Comparison of ENCODE assay signal across 8 mouse cellular contexts in the genomic region with DNA sequence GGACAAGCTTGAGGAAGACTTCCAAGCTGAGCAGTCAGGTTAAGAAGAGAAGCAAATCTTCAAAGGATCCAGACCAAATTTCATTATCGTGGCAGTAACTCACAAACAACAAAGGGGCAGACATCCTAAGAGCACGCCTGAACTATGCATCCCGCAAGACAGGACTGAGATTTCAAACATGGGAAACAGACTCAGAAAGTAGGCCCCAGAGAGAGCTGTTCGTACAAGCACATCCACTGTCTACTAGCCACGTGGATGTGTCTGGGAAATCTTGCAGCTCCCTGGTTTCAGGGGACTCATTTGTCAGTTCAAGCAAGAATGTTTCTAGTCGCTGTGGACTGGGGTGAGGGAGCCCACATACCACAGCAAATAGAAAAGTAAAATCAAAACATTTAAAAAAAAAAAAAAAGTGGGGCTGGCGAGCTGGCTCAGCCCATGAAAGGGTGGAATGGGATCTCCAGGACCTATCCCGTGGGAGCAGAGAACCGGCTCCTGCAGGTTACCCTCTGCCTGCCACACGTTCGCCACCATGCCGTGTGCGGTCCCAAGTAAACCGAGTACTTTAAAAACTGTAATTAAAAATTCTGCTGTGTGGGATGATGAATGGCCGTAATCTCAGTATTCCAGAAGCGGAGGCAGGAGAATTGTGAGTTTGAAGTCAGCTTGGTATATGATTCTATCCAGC. TPM values are rescaled to one million over a fixed set of nuclear protein-coding genes. Genes with fewer than 3 reads are reported as not detected.
DNase-seq lines count a peak whose midpoint lies in the region; ATAC-seq and TF ChIP-seq lines count a peak whose summit lies in the region.

No protein-coding gene starts in this region.

- no peaks in the 10 kb centered on the region for H3K36me3 ChIP-seq in neural tube, embryonic 11.5 days (ENCODE audit: control insufficient read depth, insufficient read depth, low read length)
- no peaks in the 10 kb centered on the region for H3K36me3 ChIP-seq in limb, embryonic 14.5 days (ENCODE audit: control insufficient read depth, insufficient read depth, low read length)
- H3K36me3 ChIP-seq in stomach, embryonic 16.5 days (ENCODE audit: control insufficient read depth, insufficient read depth, low read length), result no peaks in the 10 kb centered on the region

- H3K27ac ChIP-seq in neural tube, embryonic 11.5 days (ENCODE audit: low read depth, low read length), result 0 out of 2 replicates have a peak overlapping the region, but pooled peaks have one; percentile 11
- peak overlapping the region; percentile 82 for H3K27ac ChIP-seq in limb, embryonic 14.5 days (replicated peaks; ENCODE audit: low read depth, low read length)
- H3K27ac ChIP-seq in stomach, embryonic 16.5 days (ENCODE audit: low read length), result peak overlapping the region; percentile 38

- TF ChIP-seq POLR2A in limb, embryonic 14.5 days (IDR thresholded peaks at IDR 0.05; ENCODE audit: borderline replicate concordance, extremely low read depth, insufficient read depth, insufficient read length), result no peak

- no peaks in the 10 kb centered on the region for H3K27me3 ChIP-seq in neural tube, embryonic 11.5 days (ENCODE audit: control insufficient read depth, insufficient read depth, low read length)
- H3K27me3 ChIP-seq in limb, embryonic 14.5 days (ENCODE audit: control insufficient read depth, insufficient read depth, low read length), result no peaks in the 10 kb centered on the region
- H3K27me3 ChIP-seq in stomach, embryonic 16.5 days (ENCODE audit: control insufficient read depth, insufficient read depth, low read length), result no peaks in the 10 kb centered on the region

- no peak overlapping the region for H3K4me3 ChIP-seq in neural tube, embryonic 11.5 days (ENCODE audit: low read depth, low read length)
- H3K4me3 ChIP-seq in limb, embryonic 14.5 days (replicated peaks; ENCODE audit: low read length), result no peak overlapping the region
- H3K4me3 ChIP-seq in stomach, embryonic 16.5 days (replicated peaks; ENCODE audit: low read length), result no peak overlapping the region

- no peak overlapping the region for H3K4me2 ChIP-seq in neural tube, embryonic 11.5 days (ENCODE audit: low read depth)
- H3K4me2 ChIP-seq in limb, embryonic 14.5 days (replicated peaks; ENCODE audit: low read depth, low read length, severe bottlenecking), result peak overlapping the region; percentile 13
- H3K4me2 ChIP-seq in stomach, embryonic 16.5 days (ENCODE audit: low read depth, low read length), result no peak overlapping the region

- ATAC-seq in neural tube, embryonic 11.5 days (ENCODE audit: insufficient read depth, low FRiP score, low TSS enrichment), result 0 out of 2 replicates have a peak, but pooled peaks have one; percentile 13
- ATAC-seq in limb, embryonic 14.5 days (ENCODE audit: low FRiP score, low read depth), result peak; percentile 59; the same call in 1 of the 2 replicates
- ATAC-seq in stomach, embryonic 16.5 days (ENCODE audit: insufficient read depth, low FRiP score), result no peak
- ATAC-seq in monocyte, adult 5-6 weeks (replicated peaks; ENCODE audit: insufficient number of reproducible peaks, low FRiP score, low TSS enrichment, poor library complexity, severe bottlenecking), result no peak

- no peak overlapping the region; the same call in 1 of the 2 replicates for H3K9ac ChIP-seq in neural tube, embryonic 11.5 days (ENCODE audit: low read length)
- 0 out of 2 replicates have a peak overlapping the region, but pooled peaks have one; percentile 31 for H3K9ac ChIP-seq in limb, embryonic 14.5 days (ENCODE audit: low read depth, low read length, severe bottlenecking)
- H3K9ac ChIP-seq in stomach, embryonic 16.5 days (ENCODE audit: low read length), result 0 out of 2 replicates have a peak overlapping the region, but pooled peaks have one; percentile 28

- H3K4me1 ChIP-seq in neural tube, embryonic 11.5 days (ENCODE audit: control insufficient read depth, insufficient read depth, low read length), result peaks cover 5% of the 10 kb centered on the region
- H3K4me1 ChIP-seq in limb, embryonic 14.5 days (ENCODE audit: control insufficient read depth, insufficient read depth, low read length), result peaks cover 28% of the 10 kb centered on the region
- peaks cover 25% of the 10 kb centered on the region for H3K4me1 ChIP-seq in stomach, embryonic 16.5 days (ENCODE audit: control insufficient read depth, insufficient read depth, low read length)

- H3K9me3 ChIP-seq in neural tube, embryonic 11.5 days (ENCODE audit: control insufficient read depth, low read length), result no peaks in the 10 kb centered on the region
- H3K9me3 ChIP-seq in limb, embryonic 14.5 days (ENCODE audit: control insufficient read depth, low read length), result no peaks in the 10 kb centered on the region
- H3K9me3 ChIP-seq in stomach, embryonic 16.5 days (replicated peaks; ENCODE audit: control insufficient read depth, low read length), result no peaks in the 10 kb centered on the region

- DNase-seq in neural tube, embryonic 11.5 days (ENCODE audit: low spot score), result no peak
- DNase-seq in neural tube, embryonic 10.5 days (ENCODE audit: extremely low spot score, low spot score), result no peak
- DNase-seq in forelimb bud, embryonic 11.5 days (ENCODE audit: low read depth, low spot score), result peak; percentile 11
- peak; percentile 30 for DNase-seq in limb, embryonic 14.5 days (ENCODE audit: low spot score)
- DNase-seq in frontal cortex, postnatal 10 days (ENCODE audit: low spot score in 2 of 2), result no peak
- DNase-seq in retina, postnatal 1 day, result no peak

- WGBS in neural tube, embryonic 11.5 days, result 66% methylated on average over 16 of the region's 16 CpGs
- 23% methylated on average over 16 of the region's 16 CpGs for WGBS in limb, embryonic 14.5 days
- 54% methylated on average over 16 of the region's 16 CpGs for WGBS in stomach, embryonic 16.5 days

RNA-seq across cellular contexts. Expression of gene Abat, which starts 11.1 kb away (rescaled TPM):
- polyA plus RNA-seq in neural tube, embryonic 11.5 days (2014; fragmentation: Nextera tagmentation; extraction: Ambion mirVana), result 48.8 and 60.3 TPM in 2 replicates
- 23.2 and 25.9 TPM in 2 replicates for polyA plus RNA-seq in limb, embryonic 14.5 days (2012; rRNA removed)
- polyA plus RNA-seq in limb, embryonic 14.5 days (2014; fragmentation: Nextera tagmentation; extraction: Ambion mirVana), result 19.1 and 23.6 TPM in 2 replicates
- polyA plus RNA-seq in stomach, embryonic 16.5 days (2015; fragmentation: Nextera tagmentation; extraction: Ambion mirVana), result 24.5 and 29.8 TPM in 2 replicates
- total RNA-seq in monocyte, adult 5-6 weeks (2017), result not detected in 3 replicates

RNA-seq across cellular contexts. Expression of gene Mettl22, which starts 53.7 kb away (rescaled TPM):
- 24.4 and 30.0 TPM in 2 replicates for polyA plus RNA-seq in neural tube, embryonic 11.5 days (2014; fragmentation: Nextera tagmentation; extraction: Ambion mirVana)
- 42.4 and 42.6 TPM in 2 replicates for polyA plus RNA-seq in limb, embryonic 14.5 days (2012; rRNA removed)
- 22.9 and 28.7 TPM in 2 replicates for polyA plus RNA-seq in limb, embryonic 14.5 days (2014; fragmentation: Nextera tagmentation; extraction: Ambion mirVana)
- 14.6 and 18.7 TPM in 2 replicates for polyA plus RNA-seq in stomach, embryonic 16.5 days (2015; fragmentation: Nextera tagmentation; extraction: Ambion mirVana)
- 6.9 to 11.8 TPM (median 8.0 TPM) in 3 replicates for total RNA-seq in monocyte, adult 5-6 weeks (2017)

Comparison
In these comparisons a context has a peak if more than half of its experiments do, and no peak if none do; other contexts are left out.
1. ATAC-seq: peak in neural tube, embryonic 11.5 days (single experiment) and limb, embryonic 14.5 days (single experiment); none in stomach, embryonic 16.5 days (single experiment) and monocyte, adult 5-6 weeks (single experiment).
2. DNase-seq: peak in forelimb bud, embryonic 11.5 days (single experiment) and limb, embryonic 14.5 days (single experiment); none in neural tube, embryonic 11.5 days (single experiment), neural tube, embryonic 10.5 days (single experiment), frontal cortex, postnatal 10 days (0 of 2) and retina, postnatal 1 day (single experiment).
3. H3K27ac ChIP-seq: peak in every context shown above with its lines; median percentile 82 in limb, embryonic 14.5 days; 38 in stomach, embryonic 16.5 days; 11 in neural tube, embryonic 11.5 days.